Mouse (Mus musculus): ENCODE results near the gene Tex29. TPM values are rescaled to one million over a fixed set of nuclear protein-coding genes. Genes with fewer than 3 reads are reported as not detected.
A peak's percentile ranks its signal among the peaks of the same experiment; 100 is the strongest.

Gene Tex29
- polyA plus RNA-seq, 1 experiment from 2014 or later: not detected

GRCm38 (mm10) chr8:11822550-11823060 is 17.7 kb upstream of the Tex29 start:
- H3K36me3 ChIP-seq (ENCODE audit: control insufficient read depth, insufficient read depth, low read length): peaks cover 32% of the 10 kb centered on the region
- H3K9me3 ChIP-seq (ENCODE audit: control insufficient read depth, low read length): no peaks in the 10 kb centered on the region
- no peak for ATAC-seq (ENCODE audit: low read depth)
- no peak overlapping the region for H3K4me2 ChIP-seq (ENCODE audit: low read depth, low read length)
- no peaks in the 10 kb centered on the region for H3K27me3 ChIP-seq (ENCODE audit: control insufficient read depth, insufficient read depth, low read depth, low read length)
- 60% methylated on average over 9 of the region's 9 CpGs for WGBS
- H3K9ac ChIP-seq (ENCODE audit: low read length): no peak overlapping the region
- no peak overlapping the region for H3K27ac ChIP-seq (ENCODE audit: low read length)
- H3K4me3 ChIP-seq (ENCODE audit: low read length): no peak overlapping the region
- H3K4me1 ChIP-seq (replicated peaks; ENCODE audit: control insufficient read depth, insufficient read depth, low read length): no peaks in the 10 kb centered on the region

- Histone ChIP-seq H3K36me3 (ENCODE audit: control insufficient read depth, insufficient read depth, low read length) (peaks cover 12% of the 10 kb centered on the region), H3K27me3 (ENCODE audit: control insufficient read depth, insufficient read depth, low read depth, low read length) (no peaks in the 10 kb centered on the region), H3K4me1 (replicated peaks; ENCODE audit: control insufficient read depth, insufficient read depth, low read length) (0 out of 2 replicates have a peak, but pooled peaks cover 4% of the 10 kb centered on the region), H3K9ac (ENCODE audit: low read length) (no peak overlapping the region), H3K9me3 (ENCODE audit: control insufficient read depth, low read length) (no peaks in the 10 kb centered on the region), H3K27ac (ENCODE audit: low read length) (no peak overlapping the region), H3K4me2 (ENCODE audit: low read depth, low read length) (no peak overlapping the region), H3K4me3 (ENCODE audit: low read length) (no peak overlapping the region)
- 52% methylated on average over 3 of the region's 3 CpGs for WGBS
- ATAC-seq (ENCODE audit: low read depth): no peak
Measured at GRCm38 (mm10) chr8:11825756-11826155, 14.5 kb upstream of the Tex29 start.

GRCm38 (mm10) chr8:11827312-11827711 is 13.0 kb upstream of the Tex29 start:
- 66% methylated on average over 3 of the region's 3 CpGs for WGBS
- no peak for ATAC-seq (ENCODE audit: low read depth)
- Histone ChIP-seq H3K4me1 (replicated peaks; ENCODE audit: control insufficient read depth, insufficient read depth, low read length) (0 out of 2 replicates have a peak, but pooled peaks cover 4% of the 10 kb centered on the region), H3K9me3 (ENCODE audit: control insufficient read depth, low read length) (no peaks in the 10 kb centered on the region), H3K27me3 (ENCODE audit: control insufficient read depth, insufficient read depth, low read depth, low read length) (no peaks in the 10 kb centered on the region), H3K4me2 (ENCODE audit: low read depth, low read length) (no peak overlapping the region), H3K36me3 (ENCODE audit: control insufficient read depth, insufficient read depth, low read length) (peaks cover 11% of the 10 kb centered on the region), H3K4me3 (ENCODE audit: low read length) (no peak overlapping the region), H3K27ac (ENCODE audit: low read length) (no peak overlapping the region), H3K9ac (ENCODE audit: low read length) (no peak overlapping the region)

GRCm38 (mm10) chr8:11830214-11831046 is 9.8 kb upstream of the Tex29 start:
- no peak overlapping the region for H3K9ac ChIP-seq (ENCODE audit: low read length)
- peaks cover 15% of the 10 kb centered on the region for H3K36me3 ChIP-seq (ENCODE audit: control insufficient read depth, insufficient read depth, low read length)
- H3K27ac ChIP-seq (ENCODE audit: low read length): no peak overlapping the region
- no peak for ATAC-seq (ENCODE audit: low read depth)
- 73% methylated on average over 16 of the region's 16 CpGs for WGBS
- 0 out of 2 replicates have a peak, but pooled peaks cover 4% of the 10 kb centered on the region for H3K4me1 ChIP-seq (replicated peaks; ENCODE audit: control insufficient read depth, insufficient read depth, low read length)
- H3K4me3 ChIP-seq (ENCODE audit: low read length): no peak overlapping the region
- H3K27me3 ChIP-seq (ENCODE audit: control insufficient read depth, insufficient read depth, low read depth, low read length): no peaks in the 10 kb centered on the region
- no peak overlapping the region for H3K4me2 ChIP-seq (ENCODE audit: low read depth, low read length)
- H3K9me3 ChIP-seq (ENCODE audit: control insufficient read depth, low read length): no peaks in the 10 kb centered on the region

GRCm38 (mm10) chr8:11831174-11831573 is 9.1 kb upstream of the Tex29 start:
- no peak overlapping the region for H3K4me3 ChIP-seq (ENCODE audit: low read length)
- H3K27me3 ChIP-seq (ENCODE audit: control insufficient read depth, insufficient read depth, low read depth, low read length): no peaks in the 10 kb centered on the region
- H3K4me1 ChIP-seq (replicated peaks; ENCODE audit: control insufficient read depth, insufficient read depth, low read length): 0 out of 2 replicates have a peak, but pooled peaks cover 4% of the 10 kb centered on the region
- peak; percentile 57; the same call in 1 of the 2 replicates for ATAC-seq (ENCODE audit: low read depth)
- 66% methylated on average over 10 of the region's 10 CpGs for WGBS
- no peaks in the 10 kb centered on the region for H3K9me3 ChIP-seq (ENCODE audit: control insufficient read depth, low read length)
- no peak overlapping the region for H3K27ac ChIP-seq (ENCODE audit: low read length)
- H3K4me2 ChIP-seq (ENCODE audit: low read depth, low read length): no peak overlapping the region
- no peak overlapping the region for H3K9ac ChIP-seq (ENCODE audit: low read length)
- peaks cover 15% of the 10 kb centered on the region for H3K36me3 ChIP-seq (ENCODE audit: control insufficient read depth, insufficient read depth, low read length)

GRCm38 (mm10) chr8:11831939-11832338 is 8.3 kb upstream of the Tex29 start:
- no peak overlapping the region for H3K27ac ChIP-seq (ENCODE audit: low read length)
- ATAC-seq (ENCODE audit: low read depth): no peak
- no peak overlapping the region for H3K9ac ChIP-seq (ENCODE audit: low read length)
- no peaks in the 10 kb centered on the region for H3K9me3 ChIP-seq (ENCODE audit: control insufficient read depth, low read length)
- H3K4me1 ChIP-seq (replicated peaks; ENCODE audit: control insufficient read depth, insufficient read depth, low read length): 0 out of 2 replicates have a peak, but pooled peaks cover 4% of the 10 kb centered on the region
- no peak overlapping the region for H3K4me2 ChIP-seq (ENCODE audit: low read depth, low read length)
- WGBS: 67% methylated on average over 5 of the region's 5 CpGs
- no peaks in the 10 kb centered on the region for H3K27me3 ChIP-seq (ENCODE audit: control insufficient read depth, insufficient read depth, low read depth, low read length)
- no peak overlapping the region for H3K4me3 ChIP-seq (ENCODE audit: low read length)
- H3K36me3 ChIP-seq (ENCODE audit: control insufficient read depth, insufficient read depth, low read length): peaks cover 15% of the 10 kb centered on the region

- no peak for ATAC-seq (ENCODE audit: low read depth)
- Histone ChIP-seq H3K36me3 (ENCODE audit: control insufficient read depth, insufficient read depth, low read length) (peaks cover 15% of the 10 kb centered on the region), H3K4me2 (ENCODE audit: low read depth, low read length) (no peak overlapping the region), H3K4me3 (ENCODE audit: low read length) (no peak overlapping the region), H3K27me3 (ENCODE audit: control insufficient read depth, insufficient read depth, low read depth, low read length) (no peaks in the 10 kb centered on the region), H3K9ac (ENCODE audit: low read length) (no peak overlapping the region), H3K27ac (ENCODE audit: low read length) (no peak overlapping the region), H3K4me1 (replicated peaks; ENCODE audit: control insufficient read depth, insufficient read depth, low read length) (0 out of 2 replicates have a peak, but pooled peaks cover 4% of the 10 kb centered on the region), H3K9me3 (ENCODE audit: control insufficient read depth, low read length) (no peaks in the 10 kb centered on the region)
- WGBS: 83% methylated on average over 4 of the region's 4 CpGs
Measured at GRCm38 (mm10) chr8:11833157-11833556, 7.1 kb upstream of the Tex29 start.

GRCm38 (mm10) chr8:11834200-11834599 is 6.1 kb upstream of the Tex29 start:
- no peak overlapping the region for H3K4me2 ChIP-seq (ENCODE audit: low read depth, low read length)
- H3K27me3 ChIP-seq (ENCODE audit: control insufficient read depth, insufficient read depth, low read depth, low read length): no peaks in the 10 kb centered on the region
- 77% methylated on average over 5 of the region's 5 CpGs for WGBS
- H3K27ac ChIP-seq (ENCODE audit: low read length): no peak overlapping the region
- no peak overlapping the region for H3K9ac ChIP-seq (ENCODE audit: low read length)
- H3K4me1 ChIP-seq (replicated peaks; ENCODE audit: control insufficient read depth, insufficient read depth, low read length): 0 out of 2 replicates have a peak, but pooled peaks cover 4% of the 10 kb centered on the region
- H3K4me3 ChIP-seq (ENCODE audit: low read length): no peak overlapping the region
- no peaks in the 10 kb centered on the region for H3K9me3 ChIP-seq (ENCODE audit: control insufficient read depth, low read length)
- peaks cover 15% of the 10 kb centered on the region for H3K36me3 ChIP-seq (ENCODE audit: control insufficient read depth, insufficient read depth, low read length)
- ATAC-seq (ENCODE audit: low read depth): no peak

- Histone ChIP-seq H3K9ac (ENCODE audit: low read length) (no peak overlapping the region), H3K27me3 (ENCODE audit: control insufficient read depth, insufficient read depth, low read depth, low read length) (no peaks in the 10 kb centered on the region), H3K4me1 (replicated peaks; ENCODE audit: control insufficient read depth, insufficient read depth, low read length) (0 out of 2 replicates have a peak, but pooled peaks cover 4% of the 10 kb centered on the region), H3K4me3 (ENCODE audit: low read length) (no peak overlapping the region), H3K36me3 (ENCODE audit: control insufficient read depth, insufficient read depth, low read length) (peaks cover 15% of the 10 kb centered on the region), H3K9me3 (ENCODE audit: control insufficient read depth, low read length) (no peaks in the 10 kb centered on the region), H3K4me2 (ENCODE audit: low read depth, low read length) (no peak overlapping the region), H3K27ac (ENCODE audit: low read length) (no peak overlapping the region)
- ATAC-seq (ENCODE audit: low read depth): no peak
- 87% methylated on average over 16 of the region's 16 CpGs for whole genome bisulfite sequencing
Measured at GRCm38 (mm10) chr8:11834691-11835090, 5.6 kb upstream of the Tex29 start.

All from lung, embryonic 16.5 days (tissue).